ENCODE assay signal across 11 mouse cellular contexts in the genomic region with DNA sequence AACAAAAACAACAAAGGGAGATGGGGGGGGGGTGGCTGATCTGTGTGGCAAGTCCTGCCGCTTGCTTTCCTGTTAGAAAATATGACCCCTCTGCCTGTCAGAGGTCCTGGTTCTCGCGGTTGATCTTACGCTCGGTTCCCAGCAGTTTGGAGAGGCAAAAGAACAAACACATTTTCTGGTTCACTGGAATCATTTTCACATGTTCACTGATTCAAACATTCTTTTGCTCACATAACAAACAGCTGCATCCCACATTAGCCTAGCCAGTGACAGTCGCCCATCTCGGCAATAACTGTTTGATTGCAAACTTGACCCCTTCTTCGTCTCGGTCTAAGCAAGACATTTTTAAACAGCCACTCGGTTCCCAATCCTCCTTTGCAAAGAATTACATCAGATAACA.
A peak's percentile ranks its signal among the peaks of the same experiment; 100 is the strongest.
DNase-seq lines count a peak whose midpoint lies in the region; ATAC-seq and TF ChIP-seq lines count a peak whose summit lies in the region.
"Had no signal": no experiment of that assay in that cellular context is flagged by ENCODE, and none has a peak within 500 bp of the region (broad histone marks: within the 10 kb centered on the region; RNA-seq: fewer than 3 reads in every experiment).

No protein-coding gene starts in this region.

- TF ChIP-seq POLR2A in myocyte (IDR thresholded peaks at IDR 0.05; ENCODE audit: insufficient read length, low read depth), result no peak

- peak overlapping the region; percentile 36; the same call in 1 of the 2 replicates for H3K27ac ChIP-seq in embryonic facial prominence, embryonic 10.5 days (replicated peaks)
- peak overlapping the region; percentile 68; the same call in 1 of the 2 replicates for H3K27ac ChIP-seq in hindbrain, embryonic 13.5 days

- peak overlapping the region; percentile 32 for H3K4me2 ChIP-seq in hindbrain, embryonic 13.5 days
- peak overlapping the region; percentile 48 for H3K4me2 ChIP-seq in myocyte (ENCODE audit: low read depth)

- ATAC-seq in hindbrain, embryonic 13.5 days (ENCODE audit: low FRiP score), result no peak

- peaks cover 59% of the 10 kb centered on the region for H3K4me1 ChIP-seq in embryonic facial prominence, embryonic 10.5 days
- peaks cover 84% of the 10 kb centered on the region for H3K4me1 ChIP-seq in hindbrain, embryonic 13.5 days (replicated peaks)

- no peaks in the 10 kb centered on the region for H3K9me3 ChIP-seq in embryonic facial prominence, embryonic 10.5 days
- no peaks in the 10 kb centered on the region for H3K9me3 ChIP-seq in hindbrain, embryonic 13.5 days

- no peak overlapping the region for H3ac ChIP-seq in myocyte (ENCODE audit: control insufficient read depth, insufficient read length)

- 6% methylated on average over 10 of the region's 10 CpGs for WGBS in embryonic facial prominence, embryonic 10.5 days
- WGBS in hindbrain, embryonic 13.5 days, result 5% methylated on average over 10 of the region's 10 CpGs

- peak overlapping the region; percentile 30; the same call in 1 of the 2 replicates for H3K9ac ChIP-seq in hindbrain, embryonic 13.5 days

- H3K79me2 ChIP-seq in myocyte (ENCODE audit: control insufficient read depth, insufficient read depth), result no peaks in the 10 kb centered on the region

- H3K4me3 ChIP-seq in embryonic facial prominence, embryonic 10.5 days, result no peak overlapping the region; the same call in 1 of the 2 replicates
- no peak overlapping the region for H3K4me3 ChIP-seq in hindbrain, embryonic 13.5 days
- no peak overlapping the region for H3K4me3 ChIP-seq in myocyte

- peak; percentile 70 for DNase-seq in embryo, embryonic 10 days (ENCODE audit: low spot score)
- no peak for DNase-seq in embryonic facial prominence, embryonic 10.5 days (ENCODE audit: low spot score)
- DNase-seq in cerebellum, postnatal 4 days (ENCODE audit: low spot score in 2 of 2), result no peak
- no peak for DNase-seq in layer of hippocampus, postnatal 10 days (ENCODE audit: low spot score in 2 of 2)
- DNase-seq in left cerebral cortex, adult 9 months (ENCODE audit: low spot score in 2 of 2), result no peak
- DNase-seq: adrenal gland, adult 8-10 months; gastrocnemius, postnatal 14 days; spleen, adult 18-20 months had no signal

- peaks cover 23% of the 10 kb centered on the region for H3K36me3 ChIP-seq in embryonic facial prominence, embryonic 10.5 days (replicated peaks)
- H3K36me3 ChIP-seq in hindbrain, embryonic 13.5 days, result peaks cover 22% of the 10 kb centered on the region
- H3K36me3 ChIP-seq in myocyte (ENCODE audit: control insufficient read depth, insufficient read depth), result no peaks in the 10 kb centered on the region
- H3K36me3 ChIP-seq: G1E had no signal

- H3K27me3 ChIP-seq in embryonic facial prominence, embryonic 10.5 days (replicated peaks; ENCODE audit: low read depth, poor library complexity, severe bottlenecking), result peaks cover 37% of the 10 kb centered on the region; the same call in 1 of the 2 replicates
- H3K27me3 ChIP-seq in hindbrain, embryonic 13.5 days, result no peaks in the 10 kb centered on the region
- no peaks in the 10 kb centered on the region for H3K27me3 ChIP-seq in myocyte (ENCODE audit: control insufficient read depth, insufficient read depth, insufficient read length)

TF ChIP-seq in myocyte, 11 proteins besides CTCF, POLR2A, EP300 and RAD21:
- peak; percentile 18; the same call in 1 of the 2 replicates for TF ChIP-seq CEBPB (IDR thresholded peaks at IDR 0.05; ENCODE audit: insufficient read depth, poor library complexity, severe bottlenecking)
- TF ChIP-seq MYOG (IDR thresholded peaks at IDR 0.05; ENCODE audit: control insufficient read depth in 1 of 3, insufficient read depth in 1 of 3, insufficient read length in 2 of 3, low read depth in 2 of 3), result no peak
